Mouse (Mus musculus): ENCODE data around the gene Msx2.
A peak's percentile ranks its signal among the peaks of the same experiment; 100 is the strongest.

GRCm38 (mm10) chr13:53442168-53442980 is 30.5 kb downstream of the Msx2 start:
- TF ChIP-seq CTCF (IDR thresholded peaks at IDR 0.05; ENCODE audit: low read depth): peak; percentile 74
- TF ChIP-seq EP300 (optimal IDR thresholded peaks at IDR 0.05): no peak

All from stomach, postnatal 0 days (tissue).